Mouse (Mus musculus): ENCODE measurements at regions not wholly inside any gene's neighbourhood (a gene's known extent, or its start where the extent isn't known, plus 50 kb on each side); places are given as distances from the start of the nearest gene placed in this dataset.

DNA sequence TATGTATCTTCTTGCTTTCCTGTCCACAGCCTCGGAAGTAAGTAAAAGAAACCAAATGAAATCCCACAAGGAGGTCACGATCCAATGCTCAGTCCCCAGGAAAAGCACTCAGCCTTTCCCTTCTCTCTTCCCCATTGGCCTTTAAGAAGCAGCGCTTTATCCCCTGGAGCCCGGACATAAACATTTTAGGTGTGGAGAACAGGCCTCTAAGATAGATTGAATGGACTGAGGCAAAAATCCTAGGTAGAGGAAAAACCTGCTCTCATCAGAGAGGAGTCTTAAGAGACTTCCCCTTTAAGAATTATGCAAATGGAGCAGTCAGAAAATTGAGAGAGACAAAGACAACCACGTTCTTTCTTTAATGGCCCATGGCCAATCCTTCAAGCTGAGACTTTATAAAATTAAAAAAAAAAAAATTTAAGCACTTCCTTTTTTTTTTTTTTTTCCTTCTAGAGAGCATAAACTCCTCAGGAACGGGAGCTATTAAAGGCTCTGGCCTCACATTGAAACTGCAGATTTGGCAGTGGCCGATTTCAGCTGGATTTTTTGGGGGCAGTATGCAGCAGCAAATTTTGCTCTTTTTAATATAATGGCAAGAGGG is 1020.5 kb downstream of the 9330182O14Rik start:
- DNase-seq (ENCODE audit: low spot score): no peak

DNA sequence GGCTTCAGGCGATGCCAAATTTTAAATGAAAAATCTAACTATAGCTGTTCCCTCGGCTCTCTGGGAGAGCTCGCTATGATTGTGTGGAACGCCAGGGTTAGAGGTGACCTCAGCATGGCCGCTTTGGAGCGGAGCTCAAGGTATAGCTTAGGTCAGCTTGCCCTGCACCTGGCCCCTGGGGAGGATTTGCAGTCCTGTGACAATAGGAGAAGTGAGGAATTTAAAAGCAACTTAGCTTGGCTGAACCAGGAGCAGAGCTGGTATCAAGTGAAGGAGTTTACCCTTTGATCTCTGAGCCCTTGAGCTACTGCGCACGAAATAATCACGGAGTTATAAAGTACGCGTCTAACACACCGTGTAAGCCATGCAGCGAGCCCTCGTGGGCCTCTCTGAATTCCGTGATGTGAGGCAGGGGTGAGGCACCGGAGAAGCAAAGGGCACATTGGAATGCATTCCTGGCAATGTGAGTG is 1021.0 kb downstream of the 9330182O14Rik start:
- no peak for DNase-seq (ENCODE audit: low spot score)

DNA sequence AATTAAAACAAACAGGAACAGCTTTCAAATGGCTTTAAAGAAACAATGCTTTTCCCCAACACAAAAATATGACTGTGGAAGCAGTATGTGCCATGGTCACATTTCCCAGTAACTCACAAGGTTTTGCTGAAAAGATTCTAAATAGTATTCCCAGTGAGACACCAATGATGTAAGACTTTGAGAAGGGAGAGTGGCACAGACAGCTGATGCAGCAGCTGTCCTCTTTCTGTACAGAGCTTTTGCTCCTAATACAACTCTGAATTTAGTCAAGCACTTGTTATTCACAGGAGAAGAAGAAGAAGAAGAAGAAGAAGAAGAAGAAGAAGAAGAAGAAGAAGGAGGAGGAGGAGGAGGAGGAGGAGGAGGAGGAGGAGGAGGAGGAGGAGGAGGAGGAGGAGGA is 1023.6 kb downstream of the 9330182O14Rik start:
- no peak for DNase-seq (ENCODE audit: low spot score)

DNA sequence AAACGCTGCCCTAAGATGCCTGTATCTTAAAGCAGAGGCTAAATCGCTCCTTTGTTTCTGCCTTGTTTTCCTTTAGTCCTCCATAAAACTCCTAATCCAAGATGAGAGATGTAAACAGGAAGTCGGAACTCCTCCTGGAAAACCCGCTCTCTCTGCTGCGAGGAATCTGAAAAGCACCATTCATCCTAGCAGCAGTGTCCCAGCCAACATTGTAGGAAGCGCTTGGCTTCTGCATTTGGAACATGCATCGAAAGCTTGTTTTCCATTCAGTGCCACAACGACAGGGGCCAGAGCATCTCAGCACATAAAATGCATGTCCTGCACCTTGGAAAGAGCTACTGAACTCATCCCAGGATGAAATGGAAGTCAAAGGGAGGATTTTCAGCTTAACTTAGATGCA is 1028.1 kb downstream of the 9330182O14Rik start:
- no peak for DNase-seq (ENCODE audit: low spot score)

DNA sequence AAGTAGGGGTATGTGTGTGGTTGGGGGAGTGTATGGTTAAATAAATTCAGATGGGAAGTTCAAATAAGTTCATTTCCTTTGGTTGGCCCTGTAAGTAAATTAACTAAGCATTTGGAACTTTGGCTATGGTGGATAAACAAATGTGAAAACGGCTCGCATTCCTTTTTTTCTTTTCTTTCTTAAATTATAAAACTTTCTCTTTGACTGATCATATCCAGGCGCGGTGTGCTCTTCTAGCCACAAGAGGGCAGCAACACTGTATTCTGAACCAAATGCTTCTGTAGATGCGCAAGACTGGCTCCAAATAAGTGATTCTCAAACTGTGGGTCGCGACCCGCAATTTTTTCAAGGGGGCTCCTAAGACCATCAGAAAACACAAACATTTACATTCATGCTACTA is 1028.6 kb downstream of the 9330182O14Rik start:
- DNase-seq (ENCODE audit: low spot score): peak; percentile 45

DNA sequence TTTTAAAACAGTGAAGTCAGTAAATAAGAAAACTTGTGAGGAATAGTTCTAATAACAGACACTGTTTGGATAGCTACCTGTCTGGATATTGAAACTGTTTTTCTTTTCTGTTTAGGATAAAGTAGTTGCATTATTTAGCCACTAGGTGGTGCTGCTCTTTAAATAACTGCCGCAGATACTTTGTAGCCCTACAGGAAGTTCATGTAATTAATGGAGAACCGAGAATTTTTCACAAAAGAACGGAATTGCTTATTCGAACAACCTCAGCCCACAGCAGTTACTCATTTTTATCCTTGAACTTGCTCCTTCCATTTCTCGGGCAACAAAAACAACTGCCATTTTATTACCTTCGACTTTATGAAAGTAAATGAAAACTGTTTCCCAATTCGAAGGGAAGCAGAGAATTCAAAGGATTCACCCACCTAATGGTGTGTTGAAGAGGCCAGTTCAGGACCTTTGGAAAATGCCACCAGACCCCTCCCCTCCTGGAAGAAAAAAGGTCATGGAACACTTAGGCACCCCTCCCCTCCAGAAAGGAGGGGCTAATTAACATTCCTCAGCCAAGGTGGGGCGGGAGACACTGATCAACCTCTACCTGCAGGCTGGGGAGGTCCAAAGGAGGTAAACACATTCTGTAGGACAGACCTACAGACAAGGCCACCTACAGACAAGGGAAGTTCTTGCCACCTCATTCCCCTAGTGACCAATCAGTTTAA is 1029.6 kb downstream of the 9330182O14Rik start:
- no peak for DNase-seq (ENCODE audit: low spot score)

DNA sequence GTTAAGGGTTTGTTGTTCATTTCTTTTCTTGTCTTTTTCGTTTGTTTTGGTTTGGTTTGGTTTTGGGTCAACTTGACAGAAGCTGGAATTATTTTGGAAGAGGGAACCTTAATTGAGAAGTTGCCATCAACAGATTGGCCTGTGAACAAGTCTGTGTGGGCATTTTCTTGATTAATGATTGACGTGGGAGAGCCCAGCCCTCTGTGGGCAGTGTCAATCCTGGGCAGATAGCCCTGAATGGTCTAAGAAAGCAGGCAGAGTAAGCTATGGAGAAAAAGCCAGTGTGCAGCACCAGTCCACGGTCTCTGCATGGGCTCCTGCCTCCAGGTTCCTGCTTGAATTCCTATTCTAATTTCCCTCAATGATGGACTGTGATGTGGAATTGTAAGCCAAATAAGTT is 1031.4 kb downstream of the 9330182O14Rik start:
- no peak for DNase-seq (ENCODE audit: low spot score)

DNA sequence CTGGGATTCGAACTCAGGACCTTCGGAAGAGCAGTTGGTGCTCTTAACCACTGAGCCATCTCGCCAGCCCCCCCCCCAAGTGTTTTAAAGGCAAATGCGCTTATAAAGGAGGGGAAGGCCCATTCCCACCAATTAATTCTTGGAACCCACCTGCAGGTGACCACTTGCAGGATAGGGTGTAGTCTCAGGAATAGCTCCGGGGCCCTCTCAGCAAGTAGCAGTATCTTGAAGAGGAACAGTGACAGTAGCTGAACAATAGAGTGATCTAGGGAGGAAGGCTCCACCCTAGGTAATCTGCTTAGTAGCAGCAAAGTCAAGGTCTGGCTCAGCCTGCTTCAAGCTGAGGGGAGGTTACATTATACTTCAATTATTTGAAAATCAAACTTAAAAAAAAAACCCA is 1056.6 kb downstream of the 9330182O14Rik start:
- DNase-seq (ENCODE audit: low spot score): no peak

DNA sequence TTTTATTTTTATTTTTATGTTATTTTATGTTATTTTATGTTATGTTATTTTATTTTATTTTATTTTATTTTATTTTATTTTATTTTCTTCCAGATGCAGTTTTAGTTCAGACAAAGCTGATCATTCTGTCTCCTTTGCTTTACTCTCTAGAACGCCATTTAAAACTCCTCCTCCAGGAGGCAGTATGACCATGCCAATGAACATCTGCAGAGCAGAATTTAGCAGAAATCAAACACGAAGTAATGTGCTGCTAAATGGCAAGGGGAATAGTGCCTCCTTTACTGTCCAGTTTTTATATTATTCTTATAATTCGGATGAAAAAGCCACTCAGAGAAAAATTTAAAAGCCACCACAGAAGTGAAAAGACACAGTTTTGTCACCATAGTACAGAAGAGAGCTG is 1059.1 kb downstream of the 9330182O14Rik start:
- DNase-seq (ENCODE audit: low spot score): peak; percentile 67

DNA sequence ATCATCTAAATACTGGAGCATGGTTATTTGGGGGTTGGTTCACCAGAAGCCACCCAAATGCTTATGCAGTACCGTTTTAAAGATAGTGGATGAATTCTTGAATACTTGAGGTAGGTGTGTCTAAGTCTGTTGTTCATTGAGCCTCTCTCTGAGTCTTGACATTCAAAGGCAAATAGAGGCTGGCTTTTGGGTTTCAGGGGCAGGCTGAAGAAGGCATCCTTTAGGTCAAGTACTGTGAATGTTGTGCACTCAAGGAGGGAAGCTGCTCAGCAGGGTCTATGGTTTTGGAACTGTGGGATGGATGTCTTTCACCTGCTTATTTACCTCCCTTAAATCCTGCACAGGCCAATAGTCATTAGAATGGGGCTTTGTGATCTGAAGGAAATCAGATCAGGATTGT is 1089.6 kb downstream of the 9330182O14Rik start:
- DNase-seq (ENCODE audit: low spot score): no peak

DNA sequence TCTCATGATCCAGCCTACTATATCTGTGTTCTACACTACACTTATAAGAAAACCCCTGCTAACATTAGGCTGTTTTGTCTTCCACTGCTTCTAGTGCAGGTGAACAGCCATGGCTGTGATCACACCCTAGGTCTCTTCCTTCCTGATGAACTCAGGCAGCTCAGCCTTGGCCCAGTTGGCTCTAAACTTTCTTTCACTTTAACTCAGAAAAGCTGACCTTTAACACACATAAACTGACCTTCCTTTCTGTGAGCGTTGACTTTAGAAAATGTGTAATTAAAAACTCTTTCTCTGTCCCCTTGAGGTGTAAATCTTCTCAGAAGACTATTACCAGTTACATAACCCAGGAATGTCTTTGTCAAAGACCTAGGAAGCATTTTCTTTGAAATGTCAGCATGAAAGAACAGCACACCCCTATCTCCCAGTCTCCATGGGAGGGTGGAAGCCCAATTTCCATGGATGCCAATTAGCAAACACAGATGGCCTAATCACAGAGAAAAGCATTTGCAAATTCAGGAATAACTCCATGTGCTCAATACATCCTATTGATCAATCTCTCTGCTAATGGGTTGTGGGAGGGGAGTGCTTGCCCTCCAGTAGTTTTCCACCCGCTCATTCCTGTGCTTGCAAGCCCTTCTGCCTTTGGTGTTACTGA is 1098.4 kb downstream of the 9330182O14Rik start:
- no peak for DNase-seq (ENCODE audit: low spot score)
